Mouse (Mus musculus) spleen, adult 12 weeks (tissue): Measurements from ENCODE around the gene Hs3st1.
A peak's percentile ranks its signal among the peaks of the same experiment; 100 is the strongest.
"Not testable (repeated sequence)": the region's sequence is repeated elsewhere in the genome, so short reads cannot be mapped to it uniquely, and the experiment has no call there.

Experiments used
- DNase-seq: peaks from one replicate; pipeline ENCODE4 v3.0.0; 2022; ENCODE audit warnings: low spot score

Gene Hs3st1

GRCm38 (mm10) chr5:39755375-39755774, at the start of gene Hs3st1:
Hs3st1 (minus strand) TSS chr5:39755475.
- not testable (repeated sequence) for DNase-seq

GRCm38 (mm10) chr5:39804663-39805062, 49.4 kb upstream of the Hs3st1 start:
- no peak for DNase-seq

GRCm38 (mm10) chr5:39803941-39804340, 48.7 kb upstream of the Hs3st1 start:
- no peak for DNase-seq

- DNase-seq, result no peak
Measured at GRCm38 (mm10) chr5:39803457-39803856, 48.2 kb upstream of the Hs3st1 start.

- no peak for DNase-seq
Measured at GRCm38 (mm10) chr5:39802110-39802509, 46.8 kb upstream of the Hs3st1 start.

- DNase-seq, result no peak
Measured at GRCm38 (mm10) chr5:39777094-39777710, 21.9 kb upstream of the Hs3st1 start.

- DNase-seq, result no peak
Measured at GRCm38 (mm10) chr5:39771680-39772348, 16.5 kb upstream of the Hs3st1 start.

- DNase-seq, result no peak
Measured at GRCm38 (mm10) chr5:39761682-39762456, 6.6 kb upstream of the Hs3st1 start.

GRCm38 (mm10) chr5:39758890-39759475, 3.7 kb upstream of the Hs3st1 start:
- no peak for DNase-seq

- DNase-seq, result no peak
Measured at GRCm38 (mm10) chr5:39736843-39737242, 18.4 kb downstream of the Hs3st1 start.

GRCm38 (mm10) chr5:39733750-39734443, 21.4 kb downstream of the Hs3st1 start:
- DNase-seq, result no peak

- DNase-seq, result no peak
Measured at GRCm38 (mm10) chr5:39733013-39733749, 22.1 kb downstream of the Hs3st1 start.

GRCm38 (mm10) chr5:39715694-39716550, 39.4 kb downstream of the Hs3st1 start:
- no peak for DNase-seq

- DNase-seq, result no peak
Measured at GRCm38 (mm10) chr5:39715193-39715592, 40.1 kb downstream of the Hs3st1 start.

- no peak for DNase-seq
Measured at GRCm38 (mm10) chr5:39705539-39705938, 49.7 kb downstream of the Hs3st1 start.

GRCm38 (mm10) chr5:39660826-39661225, 94.4 kb downstream of the Hs3st1 start:
- DNase-seq, result no peak

GRCm38 (mm10) chr5:39659417-39659816, 95.9 kb downstream of the Hs3st1 start:
- no peak for DNase-seq

GRCm38 (mm10) chr5:39644827-39645380, 110.4 kb downstream of the Hs3st1 start:
- DNase-seq, result no peak

- peak; percentile 50 for DNase-seq
Measured at GRCm38 (mm10) chr5:39643924-39644826, 111.1 kb downstream of the Hs3st1 start.
